Mouse (Mus musculus) frontal cortex, postnatal 10 days (tissue): ENCODE data around the gene Gm5767.

Source experiments
- DNase-seq, 2 experiments: peaks; one replicate each; pipeline ENCODE4 v3.0.0; 2022; ENCODE audit warnings: low spot score in 2 of 2, mixed read lengths in 1 of 2

Gm5767 gene

GRCm38 (mm10) chr16:8680470-8680869 is at the start of gene Gm5767:
Gene Gm5767, plus strand, starts transcription at chr16:8680770.
- DNase-seq = no peak

- no peak for DNase-seq
Observed at GRCm38 (mm10) chr16:8631428-8631827, 49.1 kb upstream of the Gm5767 start.

GRCm38 (mm10) chr16:8636867-8637216 is 43.7 kb upstream of the Gm5767 start:
- peak in 1 of 2 experiments; percentile 20 for DNase-seq

GRCm38 (mm10) chr16:8637217-8638051 is 43.1 kb upstream of the Gm5767 start, which contains the start of the genes Pmm2 and Tmem186:
Gene Pmm2, plus strand, starts transcription at chr16:8637674.
Gene Tmem186, minus strand, starts transcription at chr16:8637712.
- peak; percentile 84 to 86 for DNase-seq

GRCm38 (mm10) chr16:8638131-8638530 is 42.4 kb upstream of the Gm5767 start:
- DNase-seq = no peak

- DNase-seq = no peak
Observed at GRCm38 (mm10) chr16:8639466-8640191, 40.9 kb upstream of the Gm5767 start.

- no peak for DNase-seq
Observed at GRCm38 (mm10) chr16:8643855-8644254, 36.7 kb upstream of the Gm5767 start.

GRCm38 (mm10) chr16:8645546-8645945 is 35.0 kb upstream of the Gm5767 start:
- DNase-seq = no peak

- DNase-seq = no peak
Observed at GRCm38 (mm10) chr16:8650007-8650406, 30.6 kb upstream of the Gm5767 start.

GRCm38 (mm10) chr16:8655108-8655507 is 25.5 kb upstream of the Gm5767 start:
- no peak for DNase-seq

GRCm38 (mm10) chr16:8655599-8655998 is 25.0 kb upstream of the Gm5767 start:
- no peak for DNase-seq

GRCm38 (mm10) chr16:8656256-8656655 is 24.3 kb upstream of the Gm5767 start:
- no peak for DNase-seq

GRCm38 (mm10) chr16:8658349-8658748 is 22.2 kb upstream of the Gm5767 start:
- no peak for DNase-seq

GRCm38 (mm10) chr16:8658764-8659163 is 21.8 kb upstream of the Gm5767 start:
- DNase-seq = no peak

- DNase-seq = no peak
Observed at GRCm38 (mm10) chr16:8663022-8663421, 17.5 kb upstream of the Gm5767 start.

GRCm38 (mm10) chr16:8663606-8664539 is 16.7 kb upstream of the Gm5767 start:
- DNase-seq = no peak

GRCm38 (mm10) chr16:8665367-8665766 is 15.2 kb upstream of the Gm5767 start:
- no peak for DNase-seq

GRCm38 (mm10) chr16:8666452-8666851 is 14.1 kb upstream of the Gm5767 start:
- no peak for DNase-seq

- DNase-seq = no peak
Observed at GRCm38 (mm10) chr16:8667261-8667660, 13.3 kb upstream of the Gm5767 start.

GRCm38 (mm10) chr16:8667814-8668213 is 12.8 kb upstream of the Gm5767 start:
- DNase-seq = no peak

GRCm38 (mm10) chr16:8668386-8668785 is 12.2 kb upstream of the Gm5767 start:
- no peak for DNase-seq

GRCm38 (mm10) chr16:8669432-8669831 is 11.1 kb upstream of the Gm5767 start:
- no peak for DNase-seq
